Mouse (Mus musculus): Measurements from ENCODE around the gene Pcnt. TPM values are rescaled to one million over a fixed set of nuclear protein-coding genes. Genes with fewer than 3 reads are reported as not detected.

The Pcnt gene
- 36.3 to 48.3 TPM (median 40.0 TPM) in 3 replicates for total RNA-seq (2017)

- peak; percentile 93 for ATAC-seq (replicated peaks; ENCODE audit: insufficient number of reproducible peaks, low FRiP score, low TSS enrichment, poor library complexity, severe bottlenecking)
These were observed at the start of gene Pcnt for GRCm38 (mm10) chr10:76442178-76443088. Gene Pcnt (minus strand): TSS chr10:76442786.

GRCm38 (mm10) chr10:76489205-76489604, 46.6 kb upstream of the Pcnt start:
- ATAC-seq (replicated peaks; ENCODE audit: insufficient number of reproducible peaks, low FRiP score, low TSS enrichment, poor library complexity, severe bottlenecking), result no peak

DNA sequence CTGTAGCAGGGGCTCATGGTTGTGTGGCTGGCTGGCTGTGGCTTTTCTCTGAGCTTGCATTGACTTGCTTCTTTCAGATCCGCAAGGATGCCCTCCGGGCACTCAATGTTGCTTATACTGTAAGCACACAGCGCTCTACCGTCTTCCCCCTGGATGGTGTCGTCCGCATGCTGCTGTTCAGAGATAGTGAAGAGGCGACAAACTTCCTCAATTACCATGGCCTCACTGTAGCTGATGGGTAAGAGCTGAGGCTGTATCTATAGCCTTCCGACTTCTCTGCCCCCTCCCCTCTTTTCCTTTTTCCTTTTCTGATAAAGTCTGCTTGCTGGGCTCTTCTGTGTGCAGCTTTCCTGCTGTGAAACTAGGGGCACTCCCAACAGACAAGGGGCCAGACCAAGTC, 45.7 kb upstream of the Pcnt start:
- ATAC-seq (replicated peaks; ENCODE audit: insufficient number of reproducible peaks, low FRiP score, low TSS enrichment, poor library complexity, severe bottlenecking), result no peak

DNA sequence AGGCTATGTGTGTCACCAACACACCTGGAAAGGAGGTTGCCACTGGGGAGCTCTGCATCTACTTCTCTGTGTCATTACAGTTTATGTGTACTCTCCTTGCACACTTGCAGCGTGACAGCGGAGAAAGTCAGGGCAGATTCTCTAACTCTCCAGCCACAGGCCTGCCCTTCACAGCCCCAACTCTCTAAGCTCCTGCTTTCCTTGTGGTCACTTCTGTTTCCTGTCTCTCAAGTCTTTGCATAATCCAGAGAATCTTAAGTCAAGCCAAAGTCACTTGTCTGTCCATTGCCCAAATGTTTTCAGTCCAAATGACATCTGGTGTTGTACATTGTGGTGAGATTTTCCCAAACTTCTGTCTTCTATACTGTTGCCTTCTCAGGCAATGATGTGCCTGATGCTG, 43.7 kb upstream of the Pcnt start:
- ATAC-seq (replicated peaks; ENCODE audit: insufficient number of reproducible peaks, low FRiP score, low TSS enrichment, poor library complexity, severe bottlenecking), result no peak

DNA sequence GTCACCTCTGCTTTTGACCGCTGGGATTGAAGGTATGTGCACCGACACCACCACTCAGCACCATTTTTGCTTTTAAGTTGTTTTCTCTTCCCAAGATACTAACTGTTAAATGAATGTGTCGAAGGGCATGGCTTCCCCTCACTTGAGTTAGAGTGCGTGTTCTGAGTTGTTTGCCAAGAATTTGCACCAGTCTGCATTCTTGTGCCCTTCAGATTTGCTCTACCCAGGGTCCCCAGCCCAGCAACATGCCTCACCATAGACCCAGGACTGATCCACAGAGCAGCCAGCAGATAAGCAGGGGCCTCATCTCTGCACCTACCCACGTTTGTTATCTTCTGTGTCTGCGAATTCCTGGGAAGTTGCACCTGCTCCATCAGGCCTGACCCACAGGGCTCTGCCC, 38.9 kb upstream of the Pcnt start:
- no peak for ATAC-seq (replicated peaks; ENCODE audit: insufficient number of reproducible peaks, low FRiP score, low TSS enrichment, poor library complexity, severe bottlenecking)

- no peak for ATAC-seq (replicated peaks; ENCODE audit: insufficient number of reproducible peaks, low FRiP score, low TSS enrichment, poor library complexity, severe bottlenecking)
These were observed 38.3 kb upstream of the Pcnt start for GRCm38 (mm10) chr10:76480851-76481250.

GRCm38 (mm10) chr10:76473759-76474158, 31.2 kb upstream of the Pcnt start:
- no peak for ATAC-seq (replicated peaks; ENCODE audit: insufficient number of reproducible peaks, low FRiP score, low TSS enrichment, poor library complexity, severe bottlenecking)

DNA sequence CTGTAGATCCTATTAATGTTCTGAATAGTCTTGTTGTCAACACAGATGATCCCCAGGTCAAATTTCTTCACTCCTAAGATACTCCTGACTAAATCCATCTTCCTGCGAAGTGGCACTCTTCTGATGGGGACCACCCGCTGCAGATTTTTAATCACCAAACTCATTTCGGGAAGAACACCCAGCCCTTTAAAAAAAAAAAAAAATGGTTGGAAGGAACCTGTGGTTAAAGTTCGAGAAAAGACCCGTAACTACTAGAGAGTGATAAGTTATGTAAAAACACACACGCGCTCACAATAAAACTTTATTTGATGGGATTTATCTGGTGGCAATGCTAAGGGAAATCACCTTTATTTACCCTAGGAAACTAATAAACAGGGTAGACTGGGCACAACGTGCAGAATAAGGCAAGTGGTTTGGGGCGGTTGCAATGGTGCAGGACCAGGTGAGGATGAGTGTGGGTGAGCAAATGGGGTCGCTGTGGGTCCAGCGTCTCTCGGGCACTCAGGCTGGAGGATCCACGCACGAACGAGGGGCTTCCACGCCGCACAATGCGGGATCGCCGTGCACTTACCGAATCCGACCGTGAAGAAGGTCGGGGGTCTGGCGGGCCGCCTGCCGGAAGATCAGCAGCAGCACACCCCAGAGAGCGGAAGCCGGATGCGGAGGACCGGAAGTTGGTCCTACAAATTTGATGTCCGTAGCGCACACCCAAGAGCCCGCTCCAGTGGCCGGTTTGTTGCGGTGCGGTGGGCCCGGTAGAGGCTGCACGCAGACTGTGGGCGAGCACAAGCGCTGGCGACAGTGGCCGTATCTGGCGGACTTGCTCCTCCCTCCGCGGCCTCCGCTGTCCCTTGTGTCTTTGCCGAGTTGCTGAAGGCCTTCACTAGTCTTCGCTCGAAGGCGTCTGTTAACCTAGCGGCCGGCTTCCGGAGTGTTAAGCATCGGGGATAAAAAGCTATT, 25.9 kb upstream of the Pcnt start, which contains the start of the genes Mcm3ap and Ybey:
TSS of gene Mcm3ap (plus strand) at position 725 of the 960 bp plus-strand sequence.
TSS of gene Ybey (minus strand) at position 912 of the 960 bp plus-strand sequence.
- ATAC-seq (replicated peaks; ENCODE audit: insufficient number of reproducible peaks, low FRiP score, low TSS enrichment, poor library complexity, severe bottlenecking), result peak; percentile 96

- ATAC-seq (replicated peaks; ENCODE audit: insufficient number of reproducible peaks, low FRiP score, low TSS enrichment, poor library complexity, severe bottlenecking), result no peak
These were observed 20.1 kb upstream of the Pcnt start for GRCm38 (mm10) chr10:76462721-76463120.

GRCm38 (mm10) chr10:76462312-76462711, 19.7 kb upstream of the Pcnt start:
- ATAC-seq (replicated peaks; ENCODE audit: insufficient number of reproducible peaks, low FRiP score, low TSS enrichment, poor library complexity, severe bottlenecking), result no peak

DNA sequence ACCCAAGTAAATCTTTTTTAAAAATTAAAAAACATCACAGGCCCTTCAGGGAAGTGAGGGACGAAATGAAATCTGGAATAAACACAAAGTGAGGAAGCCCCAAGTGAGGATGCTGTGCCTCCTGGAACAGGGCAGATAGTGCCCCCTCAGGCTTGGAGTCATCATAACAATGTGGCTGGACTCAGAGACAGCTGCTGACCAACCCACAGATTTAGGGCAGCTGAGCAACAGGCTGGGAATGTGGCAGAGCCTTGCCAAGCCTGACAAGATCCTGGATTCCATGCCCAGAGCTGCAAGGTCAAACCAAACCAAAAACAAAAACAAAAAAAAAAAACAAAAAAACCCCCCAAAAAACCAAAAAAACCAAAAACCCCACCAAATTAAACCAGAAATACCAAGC, 18.7 kb upstream of the Pcnt start:
- no peak for ATAC-seq (replicated peaks; ENCODE audit: insufficient number of reproducible peaks, low FRiP score, low TSS enrichment, poor library complexity, severe bottlenecking)

- ATAC-seq (replicated peaks; ENCODE audit: insufficient number of reproducible peaks, low FRiP score, low TSS enrichment, poor library complexity, severe bottlenecking), result 0 out of 2 replicates have a peak, but pooled peaks have one; percentile 37
These were observed 12.7 kb upstream of the Pcnt start for GRCm38 (mm10) chr10:76455289-76455688.

GRCm38 (mm10) chr10:76448851-76449250, 6.3 kb upstream of the Pcnt start, which contains the start of gene 2610028H24Rik:
Gene 2610028H24Rik (plus strand): TSS chr10:76449081.
- ATAC-seq (replicated peaks; ENCODE audit: insufficient number of reproducible peaks, low FRiP score, low TSS enrichment, poor library complexity, severe bottlenecking), result no peak

DNA sequence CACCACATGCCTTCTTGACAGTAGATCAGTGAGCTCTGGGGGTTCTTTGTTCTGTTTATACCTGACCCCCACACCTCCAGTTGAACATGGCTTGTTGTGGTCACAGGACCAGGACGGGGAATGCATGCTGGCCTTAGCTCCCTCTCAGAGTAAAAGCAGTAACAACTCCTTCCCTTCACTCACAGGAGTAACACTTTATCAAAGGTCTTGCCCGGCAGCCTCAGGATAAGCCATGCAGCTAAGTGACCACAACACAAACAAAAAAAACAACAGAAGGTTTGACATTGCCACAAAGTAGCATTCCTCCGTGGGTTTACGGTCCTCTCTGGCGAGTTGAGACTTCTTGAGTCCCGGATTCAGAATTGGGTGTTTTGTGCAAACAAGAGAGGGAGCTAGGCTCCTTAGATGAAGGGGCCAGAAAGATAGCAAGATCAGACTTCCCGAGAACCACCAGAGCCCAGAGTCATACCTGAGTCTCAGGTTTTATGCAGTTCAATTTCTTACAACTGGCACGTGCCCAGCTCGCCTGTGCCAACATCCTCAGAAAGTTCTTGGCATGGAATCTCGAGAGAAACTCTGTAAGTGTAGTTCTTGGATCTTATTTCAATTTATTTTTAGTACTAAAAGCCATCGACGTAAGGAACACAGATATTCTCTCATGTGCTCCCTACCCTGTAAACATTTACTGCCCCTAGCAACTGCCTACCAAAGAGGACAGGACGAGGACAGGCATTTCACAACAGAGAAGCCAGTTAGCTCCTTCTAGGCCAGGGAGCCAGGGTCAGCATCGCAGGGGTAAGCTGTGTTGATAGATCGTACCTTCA, 5.0 kb upstream of the Pcnt start:
- ATAC-seq (replicated peaks; ENCODE audit: insufficient number of reproducible peaks, low FRiP score, low TSS enrichment, poor library complexity, severe bottlenecking), result no peak

DNA sequence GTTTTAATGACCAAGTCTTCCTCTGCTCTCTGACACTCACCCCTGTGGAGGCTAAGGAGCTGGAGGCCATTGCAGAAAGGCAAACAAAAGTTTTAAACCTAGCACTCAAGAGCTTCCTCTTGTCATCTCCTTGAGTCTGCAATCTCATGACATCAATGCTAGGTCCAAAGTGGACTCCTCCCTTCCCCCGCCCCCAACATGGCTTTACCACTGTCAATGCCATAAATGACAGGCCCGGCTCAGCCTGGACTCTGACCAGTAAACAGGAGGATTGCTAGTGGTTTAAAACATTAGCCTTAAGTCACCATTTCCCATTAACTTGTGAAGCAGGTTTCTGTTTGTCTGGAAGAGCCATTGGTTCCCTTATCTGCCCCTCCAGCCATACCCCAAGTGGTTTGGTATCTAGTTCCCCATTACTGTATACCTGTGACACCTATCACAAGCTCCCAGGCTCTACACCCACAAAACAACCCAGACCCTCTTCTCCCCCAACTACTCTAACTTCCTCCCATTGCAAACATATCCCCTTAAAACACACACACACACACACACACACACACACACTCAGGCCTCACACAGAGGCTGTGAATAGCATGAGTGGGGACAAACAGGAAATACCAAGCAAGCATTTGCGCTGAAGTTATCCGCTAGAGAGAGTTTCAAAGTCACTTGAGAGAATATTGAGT, 3.6 kb upstream of the Pcnt start:
- ATAC-seq (replicated peaks; ENCODE audit: insufficient number of reproducible peaks, low FRiP score, low TSS enrichment, poor library complexity, severe bottlenecking), result no peak

GRCm38 (mm10) chr10:76440281-76440680, 2.3 kb downstream of the Pcnt start, which contains the start of gene AC141477.1:
Gene AC141477.1 (minus strand): TSS chr10:76440444.
- no peak for ATAC-seq (replicated peaks; ENCODE audit: insufficient number of reproducible peaks, low FRiP score, low TSS enrichment, poor library complexity, severe bottlenecking)

GRCm38 (mm10) chr10:76439107-76439890, 3.3 kb downstream of the Pcnt start:
- ATAC-seq (replicated peaks; ENCODE audit: insufficient number of reproducible peaks, low FRiP score, low TSS enrichment, poor library complexity, severe bottlenecking), result no peak
